Mouse (Mus musculus) thymus, adult 18-20 months (tissue): ENCODE measurements around the gene BC025920.
"Not testable (repeated sequence)": the region's sequence is repeated elsewhere in the genome, so short reads cannot be mapped to it uniquely, and the experiment has no call there.

Source experiments
- DNase-seq, 2 experiments: peaks; one replicate each; pipeline ENCODE4 v3.0.0; 2022; ENCODE audit warnings: mixed read lengths in 2 of 2

Gene BC025920

DNA sequence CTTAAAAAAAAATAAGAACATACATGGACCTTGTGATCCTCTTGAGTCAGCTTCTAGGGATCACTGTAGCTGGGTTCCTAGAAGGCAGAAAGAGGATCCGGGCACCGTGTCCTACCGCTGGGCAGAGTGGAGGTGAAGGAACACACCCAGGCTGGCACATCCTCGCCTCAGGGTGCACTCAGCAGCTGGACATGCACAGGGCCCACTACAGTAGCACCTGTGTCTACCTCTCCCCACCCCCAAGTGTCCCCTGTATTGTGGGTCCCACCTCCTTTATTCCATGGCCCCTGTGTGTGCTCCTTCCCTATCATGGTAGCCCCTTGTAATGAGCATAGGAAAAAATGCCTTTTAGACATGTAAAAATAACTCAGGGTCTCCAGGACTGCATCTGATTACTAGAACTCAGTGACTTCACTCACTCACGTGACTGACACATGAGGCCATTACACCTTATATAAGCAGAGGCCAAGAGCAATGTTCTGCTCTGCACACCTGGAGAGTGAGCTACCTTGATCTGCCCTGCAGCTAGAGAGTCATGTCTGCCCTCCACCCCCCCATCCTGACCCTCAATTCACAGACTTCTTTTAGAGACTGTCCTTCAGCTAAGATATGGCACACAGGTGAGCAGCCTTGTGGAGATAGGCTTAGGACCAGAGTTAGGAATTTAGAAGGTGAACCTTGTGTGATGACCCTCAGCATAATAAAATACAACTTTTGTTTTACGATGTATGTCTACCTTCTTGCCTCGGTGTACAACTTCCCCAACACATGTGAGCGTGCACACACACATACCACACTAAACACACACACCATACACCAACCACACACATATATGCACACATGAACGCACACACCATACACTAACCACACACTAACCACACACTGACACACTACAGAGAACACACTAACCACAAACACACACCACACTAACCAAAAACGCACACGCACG lies 1.8 kb upstream of the BC025920 start:
- no peak for DNase-seq

- peak; percentile 79 to 83 for DNase-seq
Measured at GRCm38 (mm10) chr10:81604968-81605665, 953 bp upstream of the BC025920 start.

DNA sequence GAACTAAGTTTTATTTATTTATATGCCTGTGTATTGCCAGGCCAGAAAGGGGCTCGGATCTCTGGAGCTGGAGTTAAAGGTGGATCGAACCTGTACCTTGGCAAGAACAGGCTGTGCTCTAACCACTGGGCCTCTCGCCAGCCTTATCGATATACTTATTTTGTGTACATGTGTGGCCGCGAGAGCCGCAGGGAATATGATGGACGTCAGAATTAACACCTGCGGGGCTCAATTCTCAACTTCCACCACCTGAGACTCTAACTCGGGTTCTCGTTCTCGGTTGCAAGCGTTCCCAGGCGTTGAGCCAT lies 450 bp upstream of the BC025920 start:
- no peak for DNase-seq

DNA sequence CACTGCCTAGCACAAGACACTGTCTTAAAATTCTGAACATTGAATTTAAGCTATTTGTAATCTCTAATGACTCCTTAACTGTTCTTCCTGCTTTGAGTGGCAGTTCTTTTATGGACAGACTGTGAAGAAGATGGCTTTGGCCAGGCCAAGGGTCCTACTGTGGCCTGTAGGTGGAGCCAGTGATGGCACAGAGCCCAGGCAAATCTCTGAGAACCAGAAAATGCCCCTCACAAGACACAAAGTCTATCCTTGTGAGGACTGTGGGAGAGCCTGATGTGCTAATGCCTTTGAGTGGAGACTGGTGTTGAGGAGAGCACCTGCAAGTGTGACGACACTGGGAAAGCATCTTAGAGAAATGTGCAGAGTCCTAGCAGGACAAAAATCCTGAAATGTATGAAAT lies 2.2 kb downstream of the BC025920 start:
- DNase-seq = no peak

DNA sequence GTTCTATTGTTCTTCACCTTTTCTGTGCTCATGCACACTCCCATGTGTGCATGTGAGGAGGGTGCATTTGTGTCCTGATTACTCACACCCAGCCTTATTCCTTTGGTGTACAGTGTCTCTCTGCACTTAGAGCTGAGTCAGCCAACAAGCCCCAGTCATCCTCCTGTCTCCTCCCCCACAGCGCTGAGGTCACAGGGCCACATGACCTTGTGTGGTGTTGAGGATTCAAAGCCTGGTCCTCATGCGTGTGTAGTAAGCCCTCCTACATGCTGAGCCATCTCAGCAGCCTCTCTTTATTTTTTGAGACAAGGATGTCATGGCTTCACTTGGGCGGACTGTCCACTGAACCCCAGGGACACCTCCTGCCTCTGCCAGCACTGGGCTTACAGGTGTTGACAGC lies 6.7 kb downstream of the BC025920 start:
- DNase-seq = no peak

- DNase-seq = no peak
Measured at GRCm38 (mm10) chr10:81615486-81615885, 9.4 kb downstream of the BC025920 start.

DNA sequence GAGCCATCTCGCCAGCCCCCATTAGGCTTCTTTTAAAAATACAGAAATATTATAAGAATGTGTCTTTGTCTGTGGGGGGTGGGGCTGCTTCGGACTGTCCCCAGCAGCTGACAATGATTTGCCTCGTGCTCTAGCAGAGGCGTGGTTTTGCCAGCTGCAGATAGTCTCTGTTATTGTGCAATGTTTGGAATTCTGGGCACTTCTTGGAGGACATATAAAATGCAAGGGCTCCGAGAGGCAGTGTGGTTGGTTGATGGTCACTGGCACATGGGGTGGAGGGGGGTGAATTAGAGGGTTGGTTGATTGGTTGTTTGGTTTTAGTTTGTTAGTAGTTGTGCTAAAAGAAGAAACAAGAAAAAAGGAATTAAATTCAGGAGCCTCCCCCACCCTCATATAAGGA lies 13.9 kb downstream of the BC025920 start:
- DNase-seq = no peak

DNA sequence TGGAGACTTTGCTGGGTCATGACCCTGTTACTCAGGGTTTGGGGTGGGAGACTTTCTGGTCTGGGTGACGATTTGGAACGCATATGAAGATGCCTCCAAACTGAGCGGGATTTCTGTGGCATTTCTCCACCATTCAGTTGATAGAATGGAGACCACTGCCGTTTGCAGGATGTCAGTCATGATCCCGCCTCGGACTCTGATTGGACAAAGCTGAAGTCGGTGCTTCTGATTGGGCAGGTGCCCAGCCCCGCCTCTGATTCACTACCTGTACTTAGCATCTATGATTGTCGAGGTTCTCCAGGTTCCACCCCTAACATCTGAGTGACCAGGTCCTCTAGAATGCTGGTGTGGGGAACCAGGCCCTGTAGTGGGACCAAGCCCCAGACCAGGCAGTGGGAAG lies 14.7 kb downstream of the BC025920 start:
- no peak for DNase-seq

DNA sequence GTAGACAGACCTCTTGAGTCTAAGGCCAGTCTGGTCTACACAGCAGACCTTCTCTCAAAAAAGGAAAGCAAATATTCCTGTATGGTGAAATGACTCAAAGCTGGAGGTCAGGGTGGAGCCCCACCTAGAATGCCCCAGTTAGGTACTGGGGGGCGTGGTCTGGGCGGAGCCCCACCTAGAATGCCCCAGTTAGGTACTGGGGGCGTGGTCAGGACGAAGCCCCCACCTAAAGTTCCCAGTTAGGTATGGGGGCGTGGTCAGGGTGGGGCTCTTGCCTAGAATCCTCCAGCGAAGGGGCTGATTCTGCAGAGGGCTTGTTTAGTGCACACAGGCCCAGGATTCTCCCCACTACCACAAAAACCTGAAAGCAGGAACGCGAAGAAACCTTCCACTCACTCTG lies 17.4 kb downstream of the BC025920 start:
- DNase-seq = no peak

- no peak for DNase-seq
Measured at GRCm38 (mm10) chr10:81626101-81626993, 20.3 kb downstream of the BC025920 start.

DNA sequence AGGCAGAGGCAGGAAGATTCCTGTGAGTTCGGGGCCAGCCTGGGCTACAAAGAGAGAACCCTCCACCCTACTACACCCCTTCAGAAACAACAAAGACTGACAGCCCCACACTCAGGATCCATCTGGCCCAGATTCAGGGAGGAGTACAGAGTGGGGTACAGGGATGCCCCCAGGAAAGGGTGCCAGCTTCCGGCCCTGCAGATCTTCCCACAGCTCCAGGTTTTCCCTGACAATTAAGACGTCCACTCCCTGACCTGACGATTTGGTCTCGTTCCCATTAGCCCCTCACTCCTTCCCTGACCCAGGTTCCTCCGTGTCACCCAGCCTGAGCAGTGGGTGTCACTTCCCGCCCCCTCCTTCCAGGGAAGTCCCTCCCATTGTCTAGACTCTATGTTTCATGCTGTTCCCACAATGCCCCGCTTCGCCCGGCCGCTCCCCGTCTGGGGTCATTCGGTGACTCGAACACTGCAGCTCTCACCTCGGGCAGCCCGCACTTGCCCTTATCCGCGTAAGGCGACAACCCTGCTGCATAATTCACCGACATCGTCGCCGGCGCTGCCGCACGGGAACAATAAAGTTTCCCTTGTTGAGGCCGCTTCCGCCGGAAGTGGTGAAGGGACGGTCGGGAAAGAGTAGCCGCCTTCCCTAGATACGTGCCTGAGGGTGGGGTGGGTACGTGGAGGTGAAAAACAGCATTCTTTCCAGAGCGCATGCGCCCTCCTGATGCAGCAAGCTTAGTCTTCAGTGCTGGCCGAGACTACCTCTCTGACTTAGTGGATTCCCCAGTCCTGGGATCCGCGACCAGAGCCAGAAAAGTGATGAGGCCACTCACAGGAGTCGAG lies 21.1 kb downstream of the BC025920 start, which contains the start of gene Sirt6:
Gene Sirt6 (minus strand): TSS at position 804 of the 842 bp plus-strand sequence.
- peak; percentile 89 to 94 for DNase-seq

DNA sequence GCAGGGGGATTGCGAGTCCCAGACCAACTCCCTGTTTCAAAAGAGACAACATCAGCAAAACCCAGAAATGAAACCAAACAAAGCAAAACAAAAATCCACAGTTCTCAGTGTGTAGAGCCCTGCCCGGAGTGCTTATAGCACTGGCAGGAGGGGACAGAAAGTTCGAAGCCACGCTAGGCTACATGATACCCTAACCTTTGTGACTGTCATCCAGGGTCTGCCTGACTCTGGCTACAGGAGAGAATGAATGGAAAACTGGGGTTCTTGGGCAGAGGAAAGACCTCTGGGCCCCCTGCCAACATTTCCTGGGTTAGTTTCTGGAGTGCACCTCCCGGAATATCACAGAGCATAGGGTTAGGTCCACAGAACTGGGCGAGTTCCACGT lies 21.8 kb downstream of the BC025920 start:
- no peak for DNase-seq

- no peak for DNase-seq
Measured at GRCm38 (mm10) chr10:81628390-81628789, 22.3 kb downstream of the BC025920 start, which contains the start of gene Ankrd24. Ankrd24 (plus strand) TSS chr10:81628540.

GRCm38 (mm10) chr10:81633253-81634099 lies 27.4 kb downstream of the BC025920 start:
- peak; percentile 80 to 88 for DNase-seq

- no peak for DNase-seq
Measured at GRCm38 (mm10) chr10:81636338-81636737, 30.3 kb downstream of the BC025920 start.

GRCm38 (mm10) chr10:81638101-81638500 lies 32.0 kb downstream of the BC025920 start:
- DNase-seq = no peak

DNA sequence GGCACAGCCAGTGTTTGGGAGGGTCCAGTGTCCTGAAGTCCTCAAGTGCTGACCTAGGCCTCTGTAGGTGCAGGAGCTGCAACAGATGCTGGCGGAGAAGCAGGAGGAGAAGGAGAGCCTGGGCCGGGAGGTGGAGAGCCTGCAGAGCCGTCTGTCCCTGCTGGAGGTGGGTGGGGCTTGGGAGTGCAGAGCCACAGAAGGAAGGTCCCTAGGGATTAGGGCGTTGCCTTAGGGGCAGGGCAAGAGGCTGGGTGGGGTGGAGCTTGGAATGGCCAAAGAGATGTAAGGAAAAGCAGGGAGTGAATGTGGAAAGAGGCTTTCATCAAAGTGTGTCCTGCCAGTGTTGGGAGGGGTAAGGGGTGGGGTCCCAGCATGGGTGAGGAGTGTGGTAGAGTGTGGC lies 34.8 kb downstream of the BC025920 start:
- DNase-seq = not testable (repeated sequence)

- no peak for DNase-seq
Measured at GRCm38 (mm10) chr10:81641566-81641965, 35.5 kb downstream of the BC025920 start.

- no peak for DNase-seq
Measured at GRCm38 (mm10) chr10:81641978-81642647, 36.0 kb downstream of the BC025920 start.
